7 mouse cellular contexts compared by ENCODE assay signal in the genomic region with DNA sequence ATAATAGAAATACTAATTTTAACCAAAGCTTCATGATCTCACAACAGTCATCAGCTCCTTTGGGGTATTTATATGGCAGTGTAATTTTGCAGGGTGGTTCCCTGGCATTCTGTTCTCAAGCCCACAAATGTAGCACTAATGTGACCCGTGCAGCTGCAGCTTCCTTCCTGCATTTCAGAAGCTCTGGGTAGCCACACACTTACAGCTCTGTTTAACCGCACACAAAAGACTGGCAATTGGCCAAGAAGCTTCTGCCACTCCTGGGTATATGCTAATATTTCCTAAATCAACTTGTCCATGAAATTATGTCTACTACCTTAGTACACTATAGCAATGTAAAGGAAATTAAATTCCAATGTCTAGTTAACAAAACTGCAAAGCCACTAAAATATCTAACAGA. TPM values are rescaled to one million over a fixed set of nuclear protein-coding genes. Genes with fewer than 3 reads are reported as not detected.
DNase-seq lines count a peak whose midpoint lies in the region; ATAC-seq lines count a peak whose summit lies in the region.

No protein-coding gene starts in this region.

- no peak overlapping the region for H3K9ac ChIP-seq in neural tube, embryonic 11.5 days (ENCODE audit: low read length)
- no peak overlapping the region for H3K9ac ChIP-seq in neural tube, embryonic 15.5 days (replicated peaks)
- H3K9ac ChIP-seq in forebrain, embryonic 15.5 days (replicated peaks) = no peak overlapping the region

- H3K4me3 ChIP-seq in neural tube, embryonic 11.5 days (ENCODE audit: low read depth, low read length) = no peak overlapping the region
- no peak overlapping the region for H3K4me3 ChIP-seq in neural tube, embryonic 15.5 days (replicated peaks)
- no peak overlapping the region for H3K4me3 ChIP-seq in forebrain, embryonic 15.5 days

- H3K36me3 ChIP-seq in neural tube, embryonic 11.5 days (ENCODE audit: control insufficient read depth, insufficient read depth, low read length) = no peaks in the 10 kb centered on the region
- H3K36me3 ChIP-seq in neural tube, embryonic 15.5 days = no peaks in the 10 kb centered on the region
- no peaks in the 10 kb centered on the region for H3K36me3 ChIP-seq in forebrain, embryonic 15.5 days

- H3K27ac ChIP-seq in neural tube, embryonic 11.5 days (ENCODE audit: low read depth, low read length) = no peak overlapping the region
- H3K27ac ChIP-seq in neural tube, embryonic 15.5 days (replicated peaks) = no peak overlapping the region
- peak overlapping the region; percentile 72 for H3K27ac ChIP-seq in forebrain, embryonic 15.5 days (replicated peaks)

- ATAC-seq in neural tube, embryonic 11.5 days (ENCODE audit: insufficient read depth, low FRiP score, low TSS enrichment) = no peak
- no peak for ATAC-seq in neural tube, embryonic 15.5 days (ENCODE audit: low FRiP score)
- ATAC-seq in forebrain, embryonic 15.5 days (replicated peaks) = peak; percentile 55

- no peaks in the 10 kb centered on the region for H3K4me1 ChIP-seq in neural tube, embryonic 11.5 days (ENCODE audit: control insufficient read depth, insufficient read depth, low read length)
- peaks cover 5% of the 10 kb centered on the region; the same call in 1 of the 2 replicates for H3K4me1 ChIP-seq in neural tube, embryonic 15.5 days
- H3K4me1 ChIP-seq in forebrain, embryonic 15.5 days = peaks cover 8% of the 10 kb centered on the region

- no peaks in the 10 kb centered on the region for H3K9me3 ChIP-seq in neural tube, embryonic 11.5 days (ENCODE audit: control insufficient read depth, low read length)
- H3K9me3 ChIP-seq in neural tube, embryonic 15.5 days (replicated peaks) = no peaks in the 10 kb centered on the region
- H3K9me3 ChIP-seq in forebrain, embryonic 15.5 days = no peaks in the 10 kb centered on the region

- DNase-seq in neural tube, embryonic 11.5 days (ENCODE audit: low spot score) = peak; percentile 22
- DNase-seq in induced T-regulatory cell, adult 2 months (ENCODE audit: low read depth) = peak; percentile 58
- DNase-seq in retina, embryonic 14.5 days (ENCODE audit: low spot score) = peak; percentile 12
- no peak for DNase-seq in ovary, postnatal 14 days (ENCODE audit: low spot score)
- DNase-seq in adrenal gland, adult 8-10 months = no peak

- H3K4me2 ChIP-seq in neural tube, embryonic 11.5 days (ENCODE audit: low read depth) = no peak overlapping the region
- no peak overlapping the region for H3K4me2 ChIP-seq in neural tube, embryonic 15.5 days
- no peak overlapping the region for H3K4me2 ChIP-seq in forebrain, embryonic 15.5 days (replicated peaks)

- 59% methylated on average over 2 of the region's 2 CpGs for WGBS in neural tube, embryonic 11.5 days
- 16% methylated on average over 2 of the region's 2 CpGs for WGBS in neural tube, embryonic 15.5 days
- WGBS in forebrain, embryonic 15.5 days = 2% methylated on average over 2 of the region's 2 CpGs

- H3K27me3 ChIP-seq in neural tube, embryonic 11.5 days (ENCODE audit: control insufficient read depth, insufficient read depth, low read length) = no peaks in the 10 kb centered on the region
- H3K27me3 ChIP-seq in neural tube, embryonic 15.5 days (replicated peaks) = no peaks in the 10 kb centered on the region
- H3K27me3 ChIP-seq in forebrain, embryonic 15.5 days = no peaks in the 10 kb centered on the region

RNA-seq across cellular contexts. Expression of a gene that starts 32.6 kb away (rescaled TPM):
- polyA plus RNA-seq in neural tube, embryonic 11.5 days (2014; fragmentation: Nextera tagmentation; extraction: Ambion mirVana) = 102 and 106 TPM in 2 replicates
- polyA plus RNA-seq in neural tube, embryonic 15.5 days (2015; fragmentation: Nextera tagmentation; extraction: Ambion mirVana) = 51.2 and 57.0 TPM in 2 replicates
- polyA plus RNA-seq in forebrain, embryonic 15.5 days (2015; fragmentation: Nextera tagmentation; extraction: Ambion mirVana) = 107 and 110 TPM in 2 replicates
- total RNA-seq in adrenal gland, adult 8-10 months (2022) = 10 to 100 TPM; 37.2 to 53.7 (median 45.7) TPM

RNA-seq across cellular contexts. Expression of a gene that starts 45.9 kb away (rescaled TPM):
- 2.8 and 3.0 TPM in 2 replicates for polyA plus RNA-seq in neural tube, embryonic 11.5 days (2014; fragmentation: Nextera tagmentation; extraction: Ambion mirVana)
- 1.4 and 2.9 TPM in 2 replicates for polyA plus RNA-seq in neural tube, embryonic 15.5 days (2015; fragmentation: Nextera tagmentation; extraction: Ambion mirVana)
- 1.6 and 1.9 TPM in 2 replicates for polyA plus RNA-seq in forebrain, embryonic 15.5 days (2015; fragmentation: Nextera tagmentation; extraction: Ambion mirVana)
- total RNA-seq in adrenal gland, adult 8-10 months (2022) = under 1 TPM; 0.52 to 0.84 (median 0.65) TPM

Comparison
In these comparisons a context has a peak if more than half of its experiments do, and no peak if none do; other contexts are left out.
1. DNase-seq: peak in neural tube, embryonic 11.5 days (single experiment), induced T-regulatory cell, adult 2 months (single experiment) and retina, embryonic 14.5 days (single experiment); none in ovary, postnatal 14 days (single experiment) and adrenal gland, adult 8-10 months (single experiment).